In the genomic region with DNA sequence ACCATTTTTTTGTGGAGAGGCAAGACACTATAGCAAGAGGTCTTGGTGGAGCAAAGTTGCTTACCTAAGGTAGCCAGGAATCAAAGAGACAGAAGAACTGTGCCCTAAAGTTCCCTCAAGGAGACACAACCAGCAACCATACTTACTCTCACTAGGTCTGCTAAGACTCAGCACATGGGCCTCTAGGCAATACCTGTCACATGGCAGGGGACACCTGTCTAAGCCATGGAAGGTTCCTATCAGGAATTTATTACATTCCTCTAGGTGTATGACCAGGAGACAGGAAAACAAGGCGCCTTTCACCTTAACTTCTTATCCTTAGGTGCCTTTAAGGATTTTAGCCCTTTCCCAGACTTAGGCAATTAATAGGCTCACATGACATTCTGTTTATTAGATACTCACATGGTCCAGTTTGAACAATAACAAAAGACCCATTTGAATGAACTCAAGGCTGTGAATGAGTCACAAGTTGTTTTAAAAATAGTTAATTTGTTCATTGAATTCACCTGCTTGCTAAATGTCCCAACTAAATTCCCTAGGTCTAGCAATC, we compare ENCODE assay signal across 16 mouse cellular contexts.
"Had no signal": no experiment of that assay in that cellular context is flagged by ENCODE, and none has a peak within 500 bp of the region (broad histone marks: within the 10 kb centered on the region; RNA-seq: fewer than 3 reads in every experiment).

No protein-coding gene starts in this region.

- H3K27ac ChIP-seq: left cerebral cortex, adult 2 months; liver, embryonic 13.5 days; stomach, postnatal 0 days had no signal

- H3K27me3 ChIP-seq: liver, embryonic 13.5 days had no signal

- DNase-seq: layer of hippocampus, postnatal 36 days; liver, embryonic 13.5 days; lung, adult 2 months; lung, postnatal 14 days; lung, postnatal 4 days; midbrain, embryonic 14.5 days; right cerebral cortex, adult 18-20 months; right cerebral cortex, postnatal 14 days; right cerebral cortex, postnatal 4 days; thymus, adult 2 months; thymus, postnatal 14 days; thymus, postnatal 4 days had no signal

- H3K4me3 ChIP-seq: left cerebral cortex, adult 2 months; liver, embryonic 13.5 days had no signal

- ATAC-seq: intestine, postnatal 0 days had no signal

- H3K4me2 ChIP-seq: liver, embryonic 13.5 days; midbrain, embryonic 11.5 days had no signal

- H3K9me3 ChIP-seq: liver, embryonic 13.5 days had no signal

- H3K4me1 ChIP-seq: liver, embryonic 13.5 days had no signal

- H3K36me3 ChIP-seq: liver, embryonic 13.5 days had no signal

- H3K9ac ChIP-seq: liver, embryonic 13.5 days had no signal
